Mouse (Mus musculus) adrenal gland, postnatal 25 days (tissue): Measurements from ENCODE around the gene Aldh3b2. TPM values are rescaled to one million over a fixed set of nuclear protein-coding genes. Genes with fewer than 3 reads are reported as not detected.

Experiments
- DNase-seq: peaks from one replicate; pipeline ENCODE4 v3.0.0; 2021; ENCODE audit warnings: mixed read lengths
- total RNA-seq: library from RNA; stranded (reverse); gene quantifications from 2 replicates; pipeline ENCODE4 v1.2.3, GENCODE M21; 2021

Gene Aldh3b2
- total RNA-seq, 1 experiment from 2014 or later = 11.6 TPM

GRCm38 (mm10) chr19:4013066-4013465 is 40.9 kb downstream of the Aldh3b2 start:
- DNase-seq = no peak

GRCm38 (mm10) chr19:4014802-4015201 is 42.7 kb downstream of the Aldh3b2 start:
- DNase-seq = no peak

- DNase-seq = no peak
These were observed 43.5 kb downstream of the Aldh3b2 start for GRCm38 (mm10) chr19:4015635-4016034.

- no peak for DNase-seq
These were observed 45.9 kb downstream of the Aldh3b2 start for GRCm38 (mm10) chr19:4017921-4018587.

GRCm38 (mm10) chr19:4018743-4019583 is 46.8 kb downstream of the Aldh3b2 start:
- peak; percentile 71 for DNase-seq

GRCm38 (mm10) chr19:4023185-4023584 is 51.1 kb downstream of the Aldh3b2 start:
- DNase-seq = no peak

- no peak for DNase-seq
These were observed 55.4 kb downstream of the Aldh3b2 start for GRCm38 (mm10) chr19:4027576-4027975.

Other genes starting within 250 kb of the Aldh3b2 start
- 72.1 and 75.9 TPM in 2 replicates for gene Kmt5b, start 204.9 kb upstream of the Aldh3b2 start, total RNA-seq
- gene Chka, start 120.6 kb upstream of the Aldh3b2 start, total RNA-seq = 72.2 and 82.8 TPM in 2 replicates
- 83.9 and 87.0 TPM in 2 replicates for gene Tcirg1, start 65.2 kb upstream of the Aldh3b2 start, total RNA-seq
- 338 and 341 TPM in 2 replicates for gene Ndufs8, start 59.6 kb upstream of the Aldh3b2 start, total RNA-seq
- 131 and 209 TPM in 2 replicates for gene Aldh3b1, start 42.5 kb upstream of the Aldh3b2 start, total RNA-seq
- 46.5 and 69.6 TPM in 2 replicates for gene Unc93b1, start 37.1 kb upstream of the Aldh3b2 start, total RNA-seq
- gene Aldh3b3, start 13.7 kb upstream of the Aldh3b2 start, total RNA-seq = 0.48 and 1.3 TPM in 2 replicates
- 18.5 and 27.6 TPM in 2 replicates for gene Acy3, start 14.2 kb downstream of the Aldh3b2 start, total RNA-seq
- not detected in 2 replicates for gene Tbx10, start 20.4 kb downstream of the Aldh3b2 start, total RNA-seq
- gene Nudt8, start 28.3 kb downstream of the Aldh3b2 start, total RNA-seq = 18.7 and 24.8 TPM in 2 replicates
- gene Gm49405, start 28.3 kb downstream of the Aldh3b2 start, total RNA-seq = 1.3 and 1.7 TPM in 2 replicates
- 0.76 and 2.4 TPM in 2 replicates for gene Doc2g, start 31.0 kb downstream of the Aldh3b2 start, total RNA-seq
- 244 and 297 TPM in 2 replicates for gene Ndufv1, start 40.5 kb downstream of the Aldh3b2 start, total RNA-seq
- gene Gstp1, start 65.7 kb downstream of the Aldh3b2 start, total RNA-seq = 383 and 392 TPM in 2 replicates
- gene Gstp2, start 73.7 kb downstream of the Aldh3b2 start, total RNA-seq = 58.6 and 65.7 TPM in 2 replicates
- gene Gstp3, start 87.2 kb downstream of the Aldh3b2 start, total RNA-seq = 0.76 and 5.2 TPM in 2 replicates
- not detected in 2 replicates for gene Cabp2, start 109.2 kb downstream of the Aldh3b2 start, total RNA-seq
- gene Cdk2ap2, start 124.9 kb downstream of the Aldh3b2 start, total RNA-seq = 84.7 and 88.0 TPM in 2 replicates
- 54.8 and 73.7 TPM in 2 replicates for gene Pitpnm1, start 127.7 kb downstream of the Aldh3b2 start, total RNA-seq
- gene Aip, start 153.5 kb downstream of the Aldh3b2 start, total RNA-seq = 108 and 117 TPM in 2 replicates
- 0.12 TPM in 1 of 2 replicates, not detected in the other for gene Gpr152, start 167.5 kb downstream of the Aldh3b2 start, total RNA-seq
- gene Cabp4, start 171.7 kb downstream of the Aldh3b2 start, total RNA-seq = 0.94 and 1.3 TPM in 2 replicates
- gene Coro1b, start 176.3 kb downstream of the Aldh3b2 start, total RNA-seq = 179 and 226 TPM in 2 replicates
- 3.9 and 6.0 TPM in 2 replicates for gene Ptprcap, start 181.3 kb downstream of the Aldh3b2 start, total RNA-seq
- gene Rps6kb2, start 191.0 kb downstream of the Aldh3b2 start, total RNA-seq = 48.8 and 52.6 TPM in 2 replicates
- 2.6 and 4.1 TPM in 2 replicates for gene Carns1, start 203.2 kb downstream of the Aldh3b2 start, total RNA-seq
- gene Tbc1d10c, start 219.0 kb downstream of the Aldh3b2 start, total RNA-seq = 1.0 TPM in 1 of 2 replicates, not detected in the other
- gene Ppp1ca, start 219.7 kb downstream of the Aldh3b2 start, total RNA-seq = 373 and 392 TPM in 2 replicates
- 10.1 and 10.8 TPM in 2 replicates for gene Rad9a, start 229.3 kb downstream of the Aldh3b2 start, total RNA-seq
- 11.0 and 14.5 TPM in 2 replicates for gene Clcf1, start 241.9 kb downstream of the Aldh3b2 start, total RNA-seq
- not detected in 2 replicates for gene AC109138.7, start 242.0 kb downstream of the Aldh3b2 start, total RNA-seq